Mouse (Mus musculus): ENCODE measurements around the gene Bid.

Bid gene

DNA sequence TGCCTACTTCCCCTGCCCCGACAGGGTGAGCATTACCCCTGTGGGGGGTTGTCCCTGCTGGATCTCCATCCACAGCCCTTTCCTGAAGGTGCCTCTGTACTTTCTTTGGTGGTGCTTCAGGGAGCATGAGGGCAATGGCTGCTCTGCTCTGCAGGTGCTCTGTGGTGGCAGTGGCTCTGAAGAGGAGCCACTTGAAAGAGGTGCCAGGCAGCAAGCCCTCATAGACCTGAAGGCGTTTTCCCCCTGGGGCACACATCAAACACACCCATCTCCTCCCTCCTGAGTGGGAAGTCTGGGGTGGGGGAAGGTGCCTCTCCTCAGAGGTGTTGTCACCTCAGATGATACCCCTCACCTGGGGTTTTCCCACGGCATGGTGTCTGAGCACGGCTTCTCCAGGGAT is 17.5 kb upstream of the Bid start:
- 80% methylated on average over 4 of the region's 4 CpGs for WGBS

DNA sequence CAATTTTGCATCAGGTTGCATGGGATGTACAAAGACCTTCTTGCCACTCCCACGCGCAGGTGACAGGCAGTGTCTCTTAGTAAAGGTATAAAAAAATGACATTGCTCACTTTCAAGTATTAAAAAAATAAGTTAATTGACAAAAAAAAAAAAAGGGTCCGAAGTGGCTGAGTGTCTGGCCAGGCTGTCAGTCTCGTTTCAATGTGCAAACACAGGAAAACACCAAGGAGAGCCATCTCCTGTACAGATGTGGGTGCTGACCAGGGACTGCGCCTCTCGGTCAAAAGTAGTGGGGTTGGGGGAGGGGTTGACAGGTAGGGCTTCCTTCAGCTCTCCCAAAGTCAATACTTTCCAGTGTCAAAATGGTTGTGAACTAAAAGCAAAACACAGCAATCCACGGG is 17.0 kb upstream of the Bid start:
- 87% methylated on average over 7 of the region's 7 CpGs for WGBS

DNA sequence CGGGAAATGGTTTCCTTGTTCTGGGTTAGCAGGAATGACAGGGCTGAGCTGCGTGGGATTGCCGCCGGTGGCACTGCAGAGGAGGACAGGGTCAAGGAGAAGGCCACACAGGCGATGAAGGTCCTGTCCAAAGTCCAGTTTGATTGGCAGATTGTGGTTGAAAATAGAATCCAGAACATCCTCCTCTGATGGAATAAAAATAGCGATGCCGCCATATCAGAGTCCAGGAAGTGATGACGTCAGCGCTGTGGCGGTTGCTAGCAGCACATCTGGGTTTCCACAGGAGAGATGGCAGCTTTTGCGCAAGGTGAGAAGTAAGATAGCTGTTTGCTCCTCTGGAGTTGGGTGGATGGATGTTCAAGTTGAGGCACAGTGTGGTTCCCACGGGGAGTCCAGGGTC is 15.9 kb upstream of the Bid start:
- 77% methylated on average over 12 of the region's 12 CpGs for WGBS

DNA sequence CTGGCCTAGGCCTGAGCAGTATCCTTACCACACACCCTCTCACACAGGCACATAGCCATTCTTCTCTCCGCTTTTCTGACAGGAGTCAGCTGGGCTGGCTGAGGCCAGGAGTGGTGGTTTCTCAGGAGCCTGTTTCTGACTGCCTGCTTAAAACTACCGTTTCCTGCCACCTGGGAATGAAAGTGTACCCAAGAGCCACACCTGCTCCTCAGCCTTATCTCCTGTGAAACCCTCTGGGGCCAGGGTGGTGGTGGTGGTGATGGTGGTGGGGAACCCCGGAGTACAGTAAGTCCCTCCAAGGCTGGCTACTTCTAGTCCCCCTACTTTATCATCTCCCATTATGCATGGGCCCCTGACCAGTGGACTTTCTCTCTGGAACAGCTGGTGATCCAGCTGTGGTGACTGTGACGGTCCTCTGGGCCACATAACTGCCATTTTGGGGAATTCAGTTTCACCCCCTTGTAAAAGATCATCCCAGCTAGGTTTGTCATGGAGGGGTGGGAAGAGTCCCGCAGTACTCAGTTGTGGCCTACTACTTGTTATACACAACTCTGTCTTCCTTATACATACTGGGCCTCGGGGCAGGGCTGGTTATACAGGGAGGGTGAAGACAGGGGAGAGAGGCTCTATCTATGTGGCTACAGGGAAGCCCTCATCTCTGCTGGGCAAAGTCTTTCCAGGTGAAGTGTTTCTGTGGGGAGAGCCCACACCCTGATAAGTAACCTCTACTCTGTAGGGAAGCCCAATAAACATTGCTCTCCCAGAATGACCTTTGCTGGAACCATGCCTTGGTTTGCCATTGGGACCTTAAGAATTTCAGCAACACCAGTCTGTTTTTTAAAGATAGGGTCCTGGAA is 14.0 kb upstream of the Bid start:
- 90% methylated on average over 6 of the region's 6 CpGs for WGBS

DNA sequence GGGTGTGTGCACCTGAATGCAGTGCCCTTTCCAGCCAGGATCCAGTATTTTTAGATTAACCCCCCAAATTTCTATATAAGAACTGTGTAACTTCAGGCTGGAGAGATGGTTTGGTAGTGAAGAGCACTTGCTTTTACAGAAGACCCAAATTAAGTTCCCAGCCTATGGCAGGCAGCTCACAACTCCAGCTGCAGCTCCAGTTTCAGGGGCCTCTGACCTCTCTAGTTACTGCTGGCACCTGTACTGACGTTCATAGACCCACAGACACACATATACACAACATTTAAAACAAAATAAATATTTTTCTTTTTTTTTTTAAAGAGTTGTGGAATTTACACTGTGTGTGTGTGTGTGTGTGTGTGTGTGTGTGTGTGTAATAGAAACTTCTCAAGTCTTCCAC is 12.8 kb upstream of the Bid start:
- WGBS, result 72% methylated on average over 1 of the region's 1 CpGs

DNA sequence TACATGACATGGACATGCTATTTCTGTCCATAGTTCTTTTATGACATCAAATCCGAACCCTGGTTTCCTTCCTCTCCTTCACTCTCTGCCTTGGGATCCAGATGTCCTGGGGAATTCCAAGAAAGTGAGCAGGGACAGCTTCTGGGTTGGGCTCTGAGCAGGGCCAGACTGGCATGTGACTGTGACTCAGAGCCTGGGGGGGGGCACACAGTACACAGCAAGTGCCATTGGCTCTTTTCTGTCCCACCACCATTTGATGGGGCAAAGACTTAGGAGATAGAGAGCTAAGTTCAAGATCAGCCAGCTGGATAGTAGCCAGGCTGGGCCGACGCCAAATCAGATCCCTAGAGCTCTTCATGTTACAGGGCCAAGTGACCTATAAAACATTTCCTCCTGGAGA is 11.1 kb upstream of the Bid start:
- WGBS, result 41% methylated on average over 3 of the region's 3 CpGs

DNA sequence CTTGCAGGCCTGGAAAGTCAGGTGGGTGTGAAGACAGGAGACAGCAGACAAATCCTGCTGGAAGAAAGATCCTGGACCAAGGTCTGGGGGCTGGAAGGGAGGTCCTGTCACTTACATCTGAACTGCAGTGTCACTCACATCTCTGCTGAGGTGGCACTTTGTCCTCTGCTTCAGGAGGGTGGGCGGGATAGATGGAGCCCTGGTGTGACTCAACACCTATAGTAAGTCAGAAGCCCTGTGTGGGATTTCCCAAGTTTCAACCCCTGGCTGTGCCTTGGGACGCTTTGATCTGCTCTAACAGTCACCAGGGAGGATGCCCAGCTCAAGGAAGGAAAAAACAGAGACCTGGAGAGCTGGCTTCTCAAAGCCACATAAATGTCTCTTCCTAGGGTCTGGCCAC is 10.2 kb upstream of the Bid start:
- WGBS, result 59% methylated on average over 2 of the region's 2 CpGs

DNA sequence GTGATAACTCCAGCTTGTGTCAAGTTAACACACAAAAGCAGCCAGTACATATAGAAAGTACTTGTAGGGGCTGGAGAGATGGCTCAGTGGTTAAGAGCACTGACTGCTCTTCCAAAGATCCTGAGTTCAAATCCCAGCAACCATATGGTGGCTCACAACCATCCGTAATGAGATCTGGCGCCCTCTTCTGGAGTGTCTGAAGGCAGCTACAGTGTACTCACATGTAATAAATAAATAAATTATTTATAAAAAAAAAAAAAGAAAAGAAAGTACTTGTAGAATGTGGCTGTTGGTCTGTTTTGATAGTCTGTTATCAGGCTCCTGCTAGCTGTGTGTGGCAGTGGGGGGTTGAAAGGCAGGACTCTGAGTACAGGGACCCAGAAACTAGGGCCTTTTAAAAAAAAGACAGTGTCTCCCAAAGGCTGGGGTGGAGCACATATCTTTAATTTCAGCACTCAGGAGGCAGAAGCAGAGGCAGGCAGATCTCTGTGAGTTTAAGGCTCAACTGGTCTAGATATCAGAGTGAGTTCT is 8.2 kb upstream of the Bid start:
- WGBS, result 56% methylated on average over 2 of the region's 2 CpGs

DNA sequence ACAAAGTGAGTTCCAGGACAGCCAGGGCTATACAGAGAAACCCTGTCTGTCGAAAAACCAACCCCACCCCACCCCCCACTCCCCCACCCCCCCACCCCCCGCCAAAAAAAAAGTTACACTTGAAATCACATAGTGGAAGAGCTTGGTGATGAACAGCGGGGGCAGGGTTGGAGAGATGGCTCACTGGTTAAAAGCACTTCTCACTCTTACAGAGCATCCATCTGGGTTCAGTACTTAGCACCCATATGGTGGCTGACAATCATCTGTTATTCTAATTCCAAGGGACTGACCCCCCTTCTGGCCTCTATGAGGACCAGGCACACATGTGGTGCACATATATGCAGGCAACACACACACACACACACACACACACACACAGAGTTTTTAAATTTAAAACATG is 1.3 kb upstream of the Bid start:
- 50% methylated on average over 3 of the region's 3 CpGs for WGBS

DNA sequence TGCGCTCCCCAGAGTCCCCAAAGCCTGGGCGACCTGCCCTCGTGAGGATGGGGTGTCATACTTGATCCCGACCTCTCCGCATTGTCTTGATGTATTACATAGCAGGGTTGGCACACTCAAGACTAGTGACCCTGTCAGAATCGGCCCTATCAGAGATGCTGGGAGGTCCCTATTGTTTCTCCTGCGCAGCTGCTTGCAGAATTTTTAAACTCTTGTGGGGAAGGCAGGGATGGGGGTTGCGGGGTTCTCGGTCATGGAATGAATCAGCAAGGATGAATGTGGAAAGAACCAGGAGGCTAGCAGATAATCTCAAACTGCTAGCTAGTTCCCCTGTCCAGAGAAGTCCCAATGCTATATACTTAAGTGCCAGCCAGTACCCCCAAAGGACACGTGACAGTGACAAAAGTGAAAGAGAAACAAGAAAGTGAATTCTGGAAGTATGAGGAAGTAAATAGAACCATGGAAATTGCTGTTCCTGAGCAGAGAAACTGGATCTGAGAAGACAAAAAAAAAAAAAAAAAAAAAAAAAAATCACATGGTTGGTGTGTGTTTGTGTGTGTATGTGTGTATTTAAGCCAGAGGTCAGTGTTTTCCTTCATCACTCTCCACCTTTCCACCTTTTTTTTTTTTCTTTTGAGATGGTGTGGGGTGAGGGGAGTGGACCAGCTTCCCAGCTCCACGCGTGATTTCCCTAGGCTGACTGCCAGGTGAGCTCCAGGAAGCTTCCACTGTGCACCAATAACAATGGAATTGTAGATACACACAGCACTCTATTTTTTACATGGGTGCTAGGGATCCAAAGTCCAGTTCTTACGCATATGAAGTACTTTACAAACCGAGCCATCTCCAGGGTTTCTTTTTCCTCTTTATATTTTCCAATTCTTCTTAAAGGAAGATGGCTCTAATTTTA is 574 bp upstream of the Bid start:
- WGBS, result 14% methylated on average over 13 of the region's 14 CpGs

DNA sequence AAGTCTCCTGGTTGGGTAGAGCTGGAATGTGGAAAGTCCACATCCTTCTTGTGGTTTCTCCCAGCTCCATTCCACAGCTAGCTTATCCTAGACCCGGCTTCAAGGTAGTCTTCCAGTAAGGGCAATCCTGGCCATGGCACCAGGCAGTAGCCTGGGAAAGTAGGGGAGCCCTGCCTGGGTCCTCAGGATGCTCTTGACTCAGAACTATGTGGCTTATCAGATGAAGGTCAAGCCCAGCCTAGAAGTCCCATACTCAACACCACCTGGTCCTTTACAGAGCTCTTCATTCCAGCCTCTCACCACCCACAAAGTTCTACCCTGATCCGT is 1.0 kb downstream of the Bid start:
- WGBS, result 49% methylated on average over 2 of the region's 2 CpGs

DNA sequence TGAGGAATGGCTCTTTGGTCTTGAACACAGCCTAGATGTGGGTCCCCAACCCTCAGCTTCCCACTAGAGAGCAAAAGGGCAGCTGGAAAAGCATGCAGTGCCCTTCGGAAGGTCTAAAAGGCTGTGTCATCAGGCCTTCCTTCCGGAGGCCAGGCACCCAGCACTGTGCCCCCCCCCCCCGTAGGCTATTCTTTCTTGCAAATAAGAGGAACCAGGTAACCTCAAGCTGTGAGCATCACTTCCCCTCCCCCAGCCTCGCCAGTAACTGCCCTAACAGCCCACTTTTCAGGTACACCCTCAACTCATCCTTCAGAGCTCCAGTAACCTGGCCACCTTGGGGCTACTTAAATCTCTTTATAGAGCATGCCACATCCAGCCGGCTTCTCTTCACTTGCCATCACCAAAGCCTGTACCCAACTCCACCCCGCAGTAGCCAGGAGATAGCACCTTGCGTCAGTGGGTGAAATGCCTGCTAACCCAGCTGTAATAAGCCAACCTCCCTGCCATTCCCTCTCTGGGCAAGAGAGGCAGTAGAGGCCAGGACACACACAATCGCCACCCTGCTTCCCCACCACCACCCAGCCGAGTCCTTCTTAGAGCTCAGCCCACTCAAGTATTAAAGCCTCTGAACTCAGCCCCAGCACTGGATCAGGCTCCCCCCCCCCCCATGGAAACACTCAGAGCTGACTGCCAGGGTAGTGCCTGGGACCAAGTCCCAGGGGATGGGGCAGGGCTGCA is 1.6 kb downstream of the Bid start:
- 42% methylated on average over 9 of the region's 9 CpGs for WGBS

DNA sequence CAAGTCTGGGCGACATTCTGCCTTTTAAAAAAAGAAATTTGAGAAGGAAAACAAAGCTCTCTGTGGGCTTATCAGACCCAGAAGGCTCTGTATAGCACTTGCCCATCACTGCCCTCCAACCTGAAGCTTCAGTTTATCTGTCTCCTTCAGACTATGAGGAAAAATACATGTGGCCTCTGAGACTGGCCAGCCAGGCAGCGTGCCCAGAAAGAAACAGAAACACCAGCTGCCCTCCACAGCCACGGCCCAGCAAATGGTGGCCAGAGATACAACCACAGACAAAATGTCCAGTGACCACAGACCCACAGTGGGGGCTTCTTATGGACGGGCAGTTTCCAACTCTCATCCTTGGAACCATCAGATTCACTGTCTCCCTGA is 2.1 kb downstream of the Bid start:
- 75% methylated on average over 4 of the region's 4 CpGs for WGBS

DNA sequence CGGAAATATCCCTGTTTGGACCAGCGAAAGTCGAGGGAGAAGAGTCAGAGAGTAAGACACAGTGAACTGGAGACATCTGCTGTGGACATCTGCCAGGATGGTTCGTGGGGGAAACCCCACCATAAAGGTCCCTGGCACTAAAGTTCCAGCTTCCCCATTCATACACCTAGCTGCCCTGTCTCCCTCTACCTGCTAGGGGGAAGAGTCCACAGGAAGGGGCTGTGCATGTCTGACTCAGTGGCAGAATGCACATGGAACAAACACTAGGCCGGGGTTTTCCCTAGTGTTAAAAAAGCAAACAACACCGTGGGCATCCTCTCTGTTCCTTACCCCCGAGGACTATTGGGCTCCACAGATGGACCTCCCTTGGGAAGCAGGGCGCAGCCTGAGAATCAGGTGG is 2.9 kb downstream of the Bid start:
- 89% methylated on average over 8 of the region's 8 CpGs for WGBS

DNA sequence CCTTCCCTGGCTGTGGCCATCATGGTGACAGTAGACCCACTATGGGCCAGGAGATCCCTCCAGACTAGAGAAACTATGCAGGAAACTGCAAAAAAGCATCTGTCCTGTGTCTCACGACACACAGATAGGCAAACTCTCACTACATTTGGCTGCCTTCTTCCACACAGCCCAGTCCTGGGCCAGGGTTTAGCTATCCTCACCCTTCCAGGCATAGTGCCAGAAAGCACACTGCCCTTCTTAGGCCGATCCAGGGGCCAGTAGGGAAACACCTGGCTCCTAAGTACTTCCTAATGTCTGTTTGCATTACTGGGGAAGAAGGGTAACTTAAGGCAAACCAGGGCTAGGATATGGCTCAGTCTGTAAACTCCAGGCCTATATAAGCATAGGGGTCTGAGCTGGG is 3.7 kb downstream of the Bid start:
- WGBS, result 86% methylated on average over 2 of the region's 2 CpGs

DNA sequence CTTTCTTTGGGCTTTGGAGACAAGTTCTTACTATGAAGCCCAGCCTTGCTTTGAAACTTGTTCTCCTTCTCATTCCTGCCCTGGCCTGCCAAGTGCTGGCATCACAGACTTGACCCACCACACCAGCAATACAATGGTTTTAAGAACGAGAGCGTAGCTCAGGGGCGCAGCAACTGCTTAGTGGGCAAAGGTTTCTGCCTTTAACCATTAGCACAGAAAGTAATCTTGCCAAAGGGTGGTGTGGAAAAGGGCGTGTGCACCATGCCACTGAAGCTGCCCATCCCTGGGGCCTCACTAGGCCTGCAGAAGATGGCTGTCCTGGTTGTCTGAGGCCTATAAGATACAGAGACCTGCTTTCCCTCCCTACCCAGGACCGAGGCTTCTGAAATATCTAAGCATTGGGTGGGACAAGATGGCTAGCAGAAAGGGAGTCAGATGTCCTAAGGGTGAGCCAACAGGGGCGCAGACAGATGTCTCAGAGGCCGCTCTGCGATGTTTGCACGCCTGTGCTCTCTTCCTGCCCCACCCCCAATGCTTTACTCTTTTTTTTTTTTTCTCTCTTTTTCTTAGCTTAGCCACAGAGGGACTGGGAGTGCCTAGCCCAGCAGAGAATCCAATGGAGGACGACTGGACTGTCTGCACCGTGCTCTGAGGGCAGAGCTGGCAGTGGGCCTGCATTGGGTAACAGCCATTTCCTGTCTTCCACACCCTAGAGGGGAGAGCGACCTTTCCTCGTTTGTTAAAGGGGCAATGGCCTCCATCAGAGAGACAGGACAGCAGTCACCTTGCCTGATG is 5.2 kb downstream of the Bid start:
- WGBS, result 70% methylated on average over 13 of the region's 13 CpGs

DNA sequence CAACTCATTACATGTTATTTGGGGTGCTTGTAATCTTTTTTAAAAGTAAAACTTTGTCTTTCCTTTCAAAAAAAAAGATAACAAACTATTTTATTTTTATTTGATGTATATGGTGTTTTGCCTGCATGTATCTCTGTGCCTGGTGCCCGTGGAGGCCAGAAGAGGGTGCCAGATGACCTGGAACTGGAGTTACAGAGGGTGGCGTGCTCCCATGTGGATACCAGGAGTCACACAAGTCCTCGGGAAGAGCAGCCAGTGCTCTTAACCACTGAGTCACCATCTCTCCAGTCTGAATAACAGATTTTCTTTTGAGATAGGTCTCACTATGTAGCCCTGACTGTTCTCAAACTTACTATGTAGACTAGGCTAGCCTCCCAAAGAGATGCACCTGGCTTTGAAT is 7.2 kb downstream of the Bid start:
- WGBS, result 87% methylated on average over 3 of the region's 3 CpGs

DNA sequence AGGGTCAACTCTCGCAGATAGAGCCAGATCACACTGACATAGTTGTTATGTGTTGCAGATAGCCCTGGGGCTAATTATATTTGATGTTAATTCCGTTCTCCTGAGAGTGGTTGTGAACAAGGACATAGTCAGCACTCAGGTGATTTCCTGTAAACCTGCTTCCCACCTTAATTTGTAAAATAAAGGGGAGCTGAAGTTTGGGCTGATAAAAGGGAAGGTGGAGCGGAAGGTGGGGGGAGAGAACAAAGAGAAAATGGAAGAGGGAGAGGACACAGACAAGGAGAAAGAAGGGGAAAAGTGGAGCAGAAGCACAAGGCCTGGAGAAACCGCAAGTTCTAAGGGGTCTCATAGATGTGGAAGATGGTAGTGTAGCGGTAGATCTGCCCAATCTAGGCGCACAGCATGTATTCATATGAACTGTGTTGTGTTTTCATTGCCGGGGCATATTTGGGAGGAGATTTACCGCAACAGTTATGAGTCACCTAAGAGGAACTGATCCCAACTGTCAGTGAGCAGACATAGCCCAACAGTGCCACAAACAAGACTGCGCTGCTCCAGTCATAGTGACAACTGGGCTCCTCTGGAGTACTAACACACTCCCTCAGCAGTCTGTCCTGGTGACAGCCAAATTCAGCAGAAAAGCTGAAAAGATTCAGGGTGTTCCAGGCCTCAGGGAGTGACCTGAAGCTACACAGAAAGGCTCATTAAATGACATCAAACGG is 8.6 kb downstream of the Bid start:
- 90% methylated on average over 10 of the region's 10 CpGs for WGBS

DNA sequence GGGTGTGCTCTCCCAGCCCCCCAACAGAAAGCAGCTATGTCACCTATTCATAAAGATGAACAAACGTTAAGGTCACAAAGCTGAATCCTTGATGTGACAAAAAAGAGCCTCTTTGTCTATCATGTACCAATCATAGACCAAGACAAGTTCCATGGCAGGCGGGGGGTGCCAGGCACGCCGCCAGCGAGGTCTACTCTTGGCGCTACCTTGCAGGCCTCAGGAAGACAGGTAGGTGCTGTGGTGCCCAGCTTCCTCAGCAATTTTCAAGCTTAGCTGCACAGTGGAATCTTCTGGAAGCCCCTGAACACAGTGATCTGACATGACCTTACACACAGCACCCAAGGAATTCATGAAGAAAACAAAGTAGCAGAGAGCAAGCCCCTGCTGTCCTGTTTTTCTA is 10.1 kb downstream of the Bid start:
- WGBS, result 95% methylated on average over 6 of the region's 6 CpGs

DNA sequence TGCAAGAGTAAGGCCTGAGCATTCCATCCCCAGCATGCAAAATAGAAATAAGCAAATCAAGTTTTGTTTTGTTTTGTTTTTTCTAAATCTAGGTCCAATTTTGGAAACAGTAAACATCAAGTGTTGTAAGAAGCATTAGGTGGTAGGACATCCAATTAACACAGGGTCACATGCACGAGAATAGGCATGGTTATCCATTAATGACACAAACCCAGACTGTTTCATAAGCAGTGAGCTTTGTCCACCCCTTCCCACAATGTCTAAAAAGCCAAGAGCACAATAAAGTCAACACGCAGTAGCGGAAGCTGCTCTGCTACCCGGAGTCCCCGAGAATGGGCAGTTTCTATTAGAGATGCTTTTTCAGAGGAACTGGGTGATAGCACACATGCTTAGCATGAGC is 11.5 kb downstream of the Bid start:
- WGBS, result 80% methylated on average over 5 of the region's 5 CpGs

DNA sequence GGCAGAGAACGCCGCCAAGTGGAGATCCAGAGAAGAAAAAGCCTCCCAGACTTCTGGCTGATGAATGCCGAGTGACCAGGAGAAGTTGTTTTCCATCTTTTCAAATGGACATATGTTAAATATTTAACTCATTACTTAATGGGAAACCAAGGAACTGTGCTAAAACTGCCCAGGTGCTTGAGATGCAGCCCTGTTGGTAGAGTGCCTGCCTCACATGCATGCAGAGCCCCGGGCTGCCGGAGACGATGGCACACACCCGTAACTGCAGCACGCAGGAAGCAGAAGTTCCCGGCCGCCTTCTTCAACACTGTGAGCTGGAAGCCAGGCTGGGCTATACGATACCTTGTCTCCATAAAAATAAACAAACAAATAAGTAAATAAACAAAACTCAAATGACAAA is 12.7 kb downstream of the Bid start:
- WGBS, result 86% methylated on average over 11 of the region's 11 CpGs

Data from cerebral cortex, adult 2 months (tissue).